Mouse (Mus musculus): ENCODE data around the gene Nxph3.

Gene Nxph3

DNA sequence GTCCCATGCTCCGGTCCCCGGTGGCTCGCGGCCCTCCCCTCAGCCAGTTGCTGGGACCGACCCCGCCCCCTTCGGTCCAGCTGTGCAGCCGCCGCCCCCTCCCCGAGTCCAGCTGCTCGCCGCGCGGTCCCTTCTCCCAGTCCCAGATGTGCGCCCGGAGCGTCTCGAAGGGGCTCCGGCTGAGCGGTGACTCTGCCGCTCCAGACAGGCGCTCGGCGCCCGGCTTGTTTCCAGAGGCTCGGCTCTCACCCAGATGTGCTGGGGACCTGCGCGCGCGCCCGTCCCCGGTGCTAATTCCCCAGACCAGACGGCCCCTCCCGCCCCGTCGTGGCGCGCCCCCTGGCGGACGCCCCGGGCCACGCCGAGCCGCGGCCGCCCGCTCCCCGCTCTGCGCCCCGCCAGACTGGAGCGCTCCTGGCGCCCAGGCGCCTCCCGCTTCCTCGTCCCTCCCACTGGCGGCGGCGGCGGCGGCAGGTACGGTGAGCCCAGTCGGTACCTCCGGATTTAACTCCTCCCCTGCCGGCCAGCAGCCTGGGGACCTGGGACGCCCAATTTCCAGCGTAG lies at the start of gene Nxph3:
Nxph3 (minus strand) TSS at position 273 of the 564 bp plus-strand sequence.
- in situ Hi-C loops (cut with MboI, MseI) = no loop called here

- in situ Hi-C loops (cut with MboI, MseI) = no loop called here
These were observed 49.5 kb upstream of the Nxph3 start for GRCm38 (mm10) chr11:95563849-95564248.

GRCm38 (mm10) chr11:95560773-95561172 lies 46.4 kb upstream of the Nxph3 start:
- in situ Hi-C loops (cut with MboI, MseI) = no loop called here

- in situ Hi-C loops (cut with MboI, MseI) = no loop called here
These were observed 45.4 kb upstream of the Nxph3 start for GRCm38 (mm10) chr11:95559761-95560160.

- in situ Hi-C loops (cut with MboI, MseI) = no loop called here
These were observed 43.3 kb upstream of the Nxph3 start for GRCm38 (mm10) chr11:95557719-95558118.

GRCm38 (mm10) chr11:95557032-95557431 lies 42.7 kb upstream of the Nxph3 start:
- in situ Hi-C loops (cut with MboI, MseI) = no loop called here

- in situ Hi-C loops (cut with MboI, MseI) = no loop called here
These were observed 40.9 kb upstream of the Nxph3 start for GRCm38 (mm10) chr11:95555279-95555678.

DNA sequence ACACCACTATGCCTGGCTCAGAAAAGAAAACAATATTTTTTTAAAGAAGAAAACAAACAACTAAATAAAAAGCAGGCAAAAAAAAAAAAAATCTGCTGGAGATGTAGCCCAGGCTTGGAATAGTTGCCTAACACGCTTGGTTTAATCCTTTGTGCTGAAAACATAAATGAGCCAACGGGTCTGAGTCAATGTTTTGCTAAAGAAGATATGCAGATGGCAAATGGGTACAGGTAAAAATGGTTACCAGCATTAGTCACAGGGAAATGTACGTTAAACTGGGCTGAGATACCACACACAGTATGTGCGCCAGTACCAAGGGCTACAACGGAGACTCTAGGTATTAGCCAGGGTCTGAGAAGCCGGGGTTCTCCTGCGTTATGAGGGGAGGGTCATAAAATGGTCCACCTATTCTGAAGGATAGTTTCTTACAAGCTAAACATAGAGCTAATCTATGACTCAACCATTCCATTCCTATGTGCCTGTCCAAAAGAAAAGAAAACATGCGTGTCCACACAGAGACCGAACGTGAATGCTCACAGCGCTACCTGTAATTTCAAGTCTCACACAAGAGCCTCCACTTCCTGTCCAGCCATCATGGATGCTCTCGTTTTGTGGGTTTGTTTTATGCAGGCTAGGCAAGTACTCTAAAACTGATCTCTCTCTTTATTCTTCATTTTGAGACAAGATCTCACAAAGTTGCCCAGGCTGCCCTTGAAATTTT lies 36.1 kb upstream of the Nxph3 start:
- in situ Hi-C loops (cut with MboI, MseI) = no loop called here

DNA sequence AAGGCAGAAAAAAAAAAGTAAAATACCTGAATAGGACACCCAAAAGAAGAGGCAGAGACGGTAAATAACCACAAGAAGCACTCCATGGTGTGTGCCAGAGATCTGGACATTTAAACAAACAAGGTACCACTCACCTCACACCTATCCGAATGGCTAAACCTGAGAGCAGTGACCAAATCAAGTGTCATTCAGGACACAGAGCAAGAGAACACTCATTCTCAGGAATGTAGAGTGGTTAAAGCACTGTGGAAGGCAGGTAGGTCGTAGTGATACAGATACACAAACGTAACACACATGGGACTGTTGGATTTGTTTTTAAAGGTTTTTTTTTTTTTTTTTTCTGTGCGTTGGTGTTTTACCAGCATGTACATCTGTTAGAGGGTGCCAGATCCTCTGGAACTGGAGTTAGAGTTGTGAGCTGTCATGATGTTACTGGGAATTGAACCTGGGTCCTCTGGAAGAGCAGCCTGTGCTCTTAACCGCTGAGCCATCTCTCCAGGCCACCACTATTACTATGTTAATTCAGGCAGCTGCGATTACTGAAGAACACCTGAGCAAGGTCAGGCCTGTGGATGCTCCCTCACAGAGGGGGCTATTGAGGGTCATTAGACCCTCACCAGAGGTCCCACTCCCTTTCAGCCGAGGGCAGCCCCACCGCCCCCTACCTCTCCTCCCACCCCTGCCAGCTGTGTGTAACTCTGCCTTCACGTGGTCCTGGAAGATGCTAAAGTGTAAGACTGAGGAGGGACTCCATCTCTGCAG lies 31.8 kb upstream of the Nxph3 start:
- in situ Hi-C loops (cut with MboI, MseI) = no loop called here

DNA sequence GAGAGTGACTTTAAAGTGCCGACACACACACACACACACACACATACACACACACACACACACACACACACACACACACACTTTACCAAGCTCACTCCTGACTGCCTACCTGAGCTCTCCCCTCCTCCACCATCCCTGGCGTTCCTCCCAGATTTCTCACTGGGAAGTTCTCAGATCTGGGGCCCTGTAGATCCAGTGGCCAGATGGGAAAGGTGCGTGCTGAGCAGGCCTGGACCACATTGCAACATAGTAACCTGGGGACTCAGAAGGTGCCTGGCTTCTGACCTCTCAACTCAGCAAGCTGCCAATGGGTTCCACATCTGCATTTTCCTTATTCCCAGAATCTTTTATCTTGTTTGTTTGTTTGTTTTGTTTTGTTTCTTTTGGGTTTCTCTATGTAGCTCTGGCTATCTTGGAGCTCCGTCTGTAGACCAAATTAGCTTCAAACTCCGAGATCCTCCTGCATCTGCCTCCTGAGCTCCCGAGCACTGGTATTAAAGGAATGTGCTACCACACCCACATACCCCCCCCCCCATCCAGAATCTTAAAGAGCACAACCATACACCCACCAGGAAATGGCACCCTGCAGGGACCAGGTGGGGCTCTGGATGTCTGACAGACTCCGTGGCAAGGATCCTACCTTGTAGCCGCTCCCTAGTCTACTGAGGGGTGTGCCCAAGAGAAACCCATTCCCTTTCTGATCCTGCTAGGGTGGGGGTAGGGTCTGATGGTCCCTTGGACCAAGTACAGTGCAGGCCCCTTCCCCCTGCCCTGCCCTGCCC lies 30.4 kb upstream of the Nxph3 start:
- in situ Hi-C loops (cut with MboI, MseI) = loop anchor here in 1 of 2 experiments (5.0 kb wide), 1 partner anchor 98 kb away; no protein-coding TSS in a partner anchor

GRCm38 (mm10) chr11:95540637-95541385 lies 26.4 kb upstream of the Nxph3 start:
- in situ Hi-C loops (cut with MboI, MseI) = loop anchor here in 1 of 2 experiments (5.0 kb wide), 1 partner anchor 101 kb away; no protein-coding TSS in a partner anchor

GRCm38 (mm10) chr11:95538378-95539104 lies 24.2 kb upstream of the Nxph3 start:
- in situ Hi-C loops (cut with MboI, MseI) = no loop called here

- in situ Hi-C loops (cut with MboI, MseI) = loop anchor here (5.0 kb wide), 3 partner anchors 114 to 411 kb away; partner anchors contain the start of gene Dlx3 (in 1 of the 2)
These were observed 19.3 kb upstream of the Nxph3 start for GRCm38 (mm10) chr11:95533484-95534160.

GRCm38 (mm10) chr11:95532353-95533072 lies 18.1 kb upstream of the Nxph3 start:
- in situ Hi-C loops (cut with MboI, MseI) = loop anchor here (5.0 kb wide), 3 partner anchors 115 to 410 kb away; partner anchors contain the start of gene Dlx3 (in 1 of the 2)

- in situ Hi-C loops (cut with MboI, MseI) = no loop called here
These were observed 13.9 kb upstream of the Nxph3 start for GRCm38 (mm10) chr11:95528231-95528630.

DNA sequence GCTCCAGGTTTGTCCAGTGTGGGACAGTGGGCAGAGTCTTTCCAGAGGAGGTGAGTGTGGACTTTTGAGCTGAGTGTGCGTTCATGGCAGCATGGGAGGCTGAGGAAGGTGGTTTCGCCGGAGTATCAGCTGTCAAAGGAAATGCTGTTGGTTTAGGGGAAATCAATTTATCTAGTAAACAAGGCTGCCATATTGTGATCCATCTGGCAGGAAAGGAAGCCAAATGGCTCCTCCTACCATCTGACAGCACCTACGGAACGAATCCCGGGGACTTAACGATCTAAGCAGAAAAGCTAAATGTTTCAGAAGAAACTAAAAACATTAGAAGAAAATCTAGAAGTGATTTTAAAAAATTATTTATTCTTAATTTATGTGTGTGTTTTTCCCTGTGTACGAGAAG lies 12.9 kb upstream of the Nxph3 start:
- in situ Hi-C loops (cut with MboI, MseI) = no loop called here

- in situ Hi-C loops (cut with MboI, MseI) = loop anchor here in 1 of 2 experiments (5.0 kb wide), 1 partner anchor 264 kb away; no protein-coding TSS in a partner anchor
These were observed 7.2 kb upstream of the Nxph3 start for GRCm38 (mm10) chr11:95521563-95521962.

GRCm38 (mm10) chr11:95520456-95521072 lies 6.2 kb upstream of the Nxph3 start:
- in situ Hi-C loops (cut with MboI, MseI) = loop anchor here in 1 of 2 experiments (5.0 kb wide), 1 partner anchor 263 kb away; no protein-coding TSS in a partner anchor

Measured in T-helper 17 cell (primary cell).